In genomic region chr4:139810762-139811438, GRCm38 (mm10) we compare ENCODE assay signal across 11 mouse cellular contexts. TPM values are rescaled to one million over a fixed set of nuclear protein-coding genes. Genes with fewer than 3 reads are reported as not detected.
A peak's percentile ranks its signal among the peaks of the same experiment; 100 is the strongest.
DNase-seq lines count a peak whose midpoint lies in the region; ATAC-seq and TF ChIP-seq lines count a peak whose summit lies in the region.
"Had no signal": no experiment of that assay in that cellular context is flagged by ENCODE, and none has a peak within 500 bp of the region (broad histone marks: within the 10 kb centered on the region; RNA-seq: fewer than 3 reads in every experiment).

No protein-coding gene starts in this region.

- peaks cover 6% of the 10 kb centered on the region for H3K4me1 ChIP-seq in intestine, embryonic 14.5 days (replicated peaks; ENCODE audit: control insufficient read depth, insufficient read depth, low read length)
- no peaks in the 10 kb centered on the region for H3K4me1 ChIP-seq in intestine, postnatal 0 days (replicated peaks; ENCODE audit: control insufficient read depth, insufficient read depth, low read length)
- H3K4me1 ChIP-seq in hindbrain, embryonic 14.5 days (replicated peaks; ENCODE audit: control insufficient read depth, insufficient read depth, low read length): peaks cover 22% of the 10 kb centered on the region
- no peaks in the 10 kb centered on the region for H3K4me1 ChIP-seq in midbrain, postnatal 0 days (ENCODE audit: insufficient read depth, low read length)

- no peak for ATAC-seq in intestine, embryonic 14.5 days (replicated peaks; ENCODE audit: low FRiP score, low TSS enrichment, low read depth)
- ATAC-seq in intestine, postnatal 0 days: no peak
- peak; percentile 53; the same call in 1 of the 2 replicates for ATAC-seq in hindbrain, embryonic 14.5 days (ENCODE audit: low FRiP score)
- no peak for ATAC-seq in midbrain, postnatal 0 days (ENCODE audit: low FRiP score)

- intact Hi-C loops in gastrocnemius, postnatal 36 days (cut with DNase I): no loop called here

- TF ChIP-seq CTCF in intestine, postnatal 0 days (IDR thresholded peaks at IDR 0.05; ENCODE audit: low read depth): no peak
- no peak for TF ChIP-seq CTCF in midbrain, postnatal 0 days (IDR thresholded peaks at IDR 0.05)

- DNase-seq in intestine, embryonic 14.5 days (ENCODE audit: low spot score): no peak
- DNase-seq in embryo, embryonic 11 days: peak; percentile 84
- no peak for DNase-seq in hindbrain, embryonic 14.5 days (ENCODE audit: low spot score)
- peak; percentile 46 for DNase-seq in midbrain, postnatal 0 days (ENCODE audit: low spot score)
- no peak for DNase-seq in gastrocnemius, postnatal 36 days
- DNase-seq in left cerebral cortex, adult 18-20 months (ENCODE audit: low spot score in 2 of 2): no peak
- no peak for DNase-seq in left cerebral cortex, adult 9 months (ENCODE audit: low spot score in 2 of 2)
- DNase-seq: kidney, adult 2 months; lung, postnatal 36 days; right cerebral cortex, postnatal 25 days had no signal

- 0 out of 2 replicates have a peak overlapping the region, but pooled peaks have one; percentile 8 for H3K4me3 ChIP-seq in intestine, embryonic 14.5 days (ENCODE audit: low read depth, low read length)
- no peak overlapping the region for H3K4me3 ChIP-seq in intestine, postnatal 0 days (ENCODE audit: low read depth, low read length)
- no peak overlapping the region for H3K4me3 ChIP-seq in hindbrain, embryonic 14.5 days (replicated peaks; ENCODE audit: low read length)
- H3K4me3 ChIP-seq in midbrain, postnatal 0 days (ENCODE audit: low read depth, low read length): no peak overlapping the region

- no peaks in the 10 kb centered on the region for H3K36me3 ChIP-seq in intestine, embryonic 14.5 days (ENCODE audit: control insufficient read depth, insufficient read depth, low read length)
- no peaks in the 10 kb centered on the region for H3K36me3 ChIP-seq in intestine, postnatal 0 days (ENCODE audit: control insufficient read depth, insufficient read depth)
- H3K36me3 ChIP-seq in hindbrain, embryonic 14.5 days (replicated peaks; ENCODE audit: control insufficient read depth, insufficient read depth): no peaks in the 10 kb centered on the region
- no peaks in the 10 kb centered on the region for H3K36me3 ChIP-seq in midbrain, postnatal 0 days (ENCODE audit: insufficient read depth, low read length)

- H3K27ac ChIP-seq in intestine, embryonic 14.5 days (ENCODE audit: low read depth): no peak overlapping the region
- no peak overlapping the region for H3K27ac ChIP-seq in intestine, postnatal 0 days (ENCODE audit: low read depth, low read length)
- H3K27ac ChIP-seq in hindbrain, embryonic 14.5 days: no peak overlapping the region
- H3K27ac ChIP-seq in midbrain, postnatal 0 days (ENCODE audit: low read depth, low read length): no peak overlapping the region

- peak overlapping the region; percentile 40 for H3K4me2 ChIP-seq in intestine, embryonic 14.5 days (ENCODE audit: low read length)
- H3K4me2 ChIP-seq in intestine, postnatal 0 days (replicated peaks; ENCODE audit: low read depth): no peak overlapping the region
- H3K4me2 ChIP-seq in hindbrain, embryonic 14.5 days (replicated peaks): 0 out of 2 replicates have a peak overlapping the region, but pooled peaks have one; percentile 17
- no peak overlapping the region for H3K4me2 ChIP-seq in midbrain, postnatal 0 days (ENCODE audit: low read depth, low read length, poor library complexity, severe bottlenecking)

- no peak overlapping the region for H3K9ac ChIP-seq in intestine, embryonic 14.5 days (ENCODE audit: low read length)
- no peak overlapping the region for H3K9ac ChIP-seq in intestine, postnatal 0 days (ENCODE audit: low read depth, low read length)
- no peak overlapping the region for H3K9ac ChIP-seq in hindbrain, embryonic 14.5 days
- no peak overlapping the region for H3K9ac ChIP-seq in midbrain, postnatal 0 days (replicated peaks; ENCODE audit: low read length, poor library complexity, severe bottlenecking)

- 6% methylated on average over 22 of the region's 22 CpGs for WGBS in intestine, embryonic 14.5 days
- WGBS in intestine, postnatal 0 days: 8% methylated on average over 22 of the region's 22 CpGs
- WGBS in hindbrain, embryonic 14.5 days: 2% methylated on average over 21 of the region's 22 CpGs
- WGBS in midbrain, postnatal 0 days: 7% methylated on average over 22 of the region's 22 CpGs

- H3K9me3 ChIP-seq in intestine, embryonic 14.5 days (ENCODE audit: control insufficient read depth, low read length): no peaks in the 10 kb centered on the region
- H3K9me3 ChIP-seq in intestine, postnatal 0 days (ENCODE audit: control insufficient read depth): no peaks in the 10 kb centered on the region
- no peaks in the 10 kb centered on the region for H3K9me3 ChIP-seq in hindbrain, embryonic 14.5 days (ENCODE audit: control insufficient read depth, low read length)
- H3K9me3 ChIP-seq in midbrain, postnatal 0 days (ENCODE audit: low read length): no peaks in the 10 kb centered on the region

- peaks cover 82% of the 10 kb centered on the region for H3K27me3 ChIP-seq in intestine, embryonic 14.5 days (replicated peaks; ENCODE audit: control insufficient read depth, insufficient read depth, low read length)
- H3K27me3 ChIP-seq in intestine, postnatal 0 days (replicated peaks; ENCODE audit: control insufficient read depth, insufficient read depth, low read length): peaks cover 45% of the 10 kb centered on the region
- H3K27me3 ChIP-seq in hindbrain, embryonic 14.5 days (ENCODE audit: control insufficient read depth, insufficient read depth, low read length): peaks cover 73% of the 10 kb centered on the region
- peaks cover 22% of the 10 kb centered on the region for H3K27me3 ChIP-seq in midbrain, postnatal 0 days (ENCODE audit: insufficient read depth, low read length)

RNA-seq across cellular contexts. Expression of gene Pax7, which starts 22.4 kb away (rescaled TPM):
- not detected in 2 replicates for polyA plus RNA-seq in intestine, embryonic 14.5 days (2014; fragmentation: Nextera tagmentation; extraction: Ambion mirVana)
- not detected in 2 replicates for polyA plus RNA-seq in intestine, postnatal 0 days (2015; fragmentation: Nextera tagmentation; extraction: Ambion mirVana)
- polyA plus RNA-seq in hindbrain, embryonic 14.5 days (2014; fragmentation: Nextera tagmentation; extraction: Ambion mirVana): 0.24 and 0.61 TPM in 2 replicates
- total RNA-seq in midbrain, postnatal 0 days (2014; rRNA removed): 34.9 and 36.0 TPM in 2 replicates
- polyA plus RNA-seq in midbrain, postnatal 0 days (2015; fragmentation: Nextera tagmentation; extraction: Ambion mirVana): 3.0 and 3.4 TPM in 2 replicates
- 1 to 10 TPM; 1.7 to 3.1 TPM for total RNA-seq in gastrocnemius, postnatal 36 days (2021)
- not detected for total RNA-seq in left cerebral cortex, adult 18-20 months (2021)

Comparison
In these comparisons a context has a peak if more than half of its experiments do, and no peak if none do; other contexts are left out.
1. H3K4me2 ChIP-seq: peak in intestine, embryonic 14.5 days (single experiment) and hindbrain, embryonic 14.5 days (single experiment); none in intestine, postnatal 0 days (single experiment) and midbrain, postnatal 0 days (single experiment).
2. DNase-seq: peak in embryo, embryonic 11 days (single experiment) and midbrain, postnatal 0 days (single experiment); none in intestine, embryonic 14.5 days (single experiment), hindbrain, embryonic 14.5 days (single experiment), gastrocnemius, postnatal 36 days (0 of 2), left cerebral cortex, adult 18-20 months (0 of 2) and left cerebral cortex, adult 9 months (0 of 2).